In genomic region chr8:95506245-95506644, GRCm38 (mm10) we compare ENCODE assay signal across 23 mouse cellular contexts. TPM values are rescaled to one million over a fixed set of nuclear protein-coding genes. Genes with fewer than 3 reads are reported as not detected.
A peak's percentile ranks its signal among the peaks of the same experiment; 100 is the strongest.
DNase-seq lines count a peak whose midpoint lies in the region; ATAC-seq and TF ChIP-seq lines count a peak whose summit lies in the region.
"Had no signal": no experiment of that assay in that cellular context is flagged by ENCODE, and none has a peak within 500 bp of the region (broad histone marks: within the 10 kb centered on the region; RNA-seq: fewer than 3 reads in every experiment).

No protein-coding gene starts in this region.

- peak; percentile 35 for TF ChIP-seq CTCF in left cerebral cortex, adult 2 months (IDR thresholded peaks at IDR 0.05)
- peak; percentile 65; the same call in 1 of the 2 replicates for TF ChIP-seq CTCF in testis, adult 2 months (IDR thresholded peaks at IDR 0.05; ENCODE audit: control insufficient read depth, insufficient read depth, insufficient replicate concordance, low read depth, low read length)
- peak; percentile 37 for TF ChIP-seq CTCF in stomach, postnatal 0 days (IDR thresholded peaks at IDR 0.05; ENCODE audit: low read depth)

- intact Hi-C loops in left cerebral cortex, adult 2 months (cut with DNase I): no loop called here
- intact Hi-C loops in left cerebral cortex, postnatal 36 days (cut with DNase I): loop anchor here (10.0 kb wide), 1 partner anchor 79 kb away; no protein-coding TSS in a partner anchor

- no peak for TF ChIP-seq POLR2A in testis, adult 2 months (IDR thresholded peaks at IDR 0.05; ENCODE audit: control insufficient read depth, low read depth, low read length)

- H3K4me3 ChIP-seq in left cerebral cortex, adult 2 months: no peak overlapping the region
- H3K4me3 ChIP-seq in testis, adult 2 months (ENCODE audit: control insufficient read depth, low read depth, low read length): no peak overlapping the region
- no peak overlapping the region for H3K4me3 ChIP-seq in stomach, postnatal 0 days (ENCODE audit: low read depth, low read length)
- H3K4me3 ChIP-seq: embryonic facial prominence, embryonic 12.5 days; erythroblast, embryonic 14.5 days had no signal

- no peak for ATAC-seq in stomach, postnatal 0 days (ENCODE audit: low FRiP score, low TSS enrichment)
- ATAC-seq: activated CD4-positive, CD25-positive, alpha-beta regulatory T cell, adult 4 months; forebrain, embryonic 14.5 days; hindbrain, embryonic 16.5 days had no signal

- no peak overlapping the region for H3K4me2 ChIP-seq in stomach, postnatal 0 days (replicated peaks; ENCODE audit: low read depth)
- H3K4me2 ChIP-seq: embryonic facial prominence, embryonic 12.5 days had no signal

- 64% methylated on average over 5 of the region's 5 CpGs for WGBS in stomach, postnatal 0 days

- no peak overlapping the region for H3K9ac ChIP-seq in stomach, postnatal 0 days (ENCODE audit: low read length)
- H3K9ac ChIP-seq: embryonic facial prominence, embryonic 12.5 days had no signal

- no peak for DNase-seq in left cerebral cortex, adult 2 months (ENCODE audit: extremely low spot score in 1 of 2, low spot score in 2 of 2)
- no peak for DNase-seq in left cerebral cortex, postnatal 36 days (ENCODE audit: low spot score in 2 of 2)
- DNase-seq in testis, postnatal 14 days (ENCODE audit: low spot score): no peak
- peak; percentile 79 for DNase-seq in R1 (ENCODE audit: low read depth, low spot score)
- no peak for DNase-seq in stomach, postnatal 0 days (ENCODE audit: low spot score)
- no peak for DNase-seq in adrenal gland, postnatal 4 days (ENCODE audit: low spot score in 2 of 2)
- no peak for DNase-seq in right cerebral cortex, adult 18-20 months
- DNase-seq: cerebellum, adult 9-11 months; gastrocnemius, postnatal 36 days; kidney, adult 18-20 months; kidney, postnatal 14 days; lung, postnatal 14 days; thymus, postnatal 4 days had no signal

- H3K27ac ChIP-seq in left cerebral cortex, adult 2 months: peak overlapping the region; percentile 68; the same call in 1 of the 2 replicates
- H3K27ac ChIP-seq in testis, adult 2 months (ENCODE audit: control insufficient read depth, insufficient read depth, low read depth, low read length): no peak overlapping the region
- H3K27ac ChIP-seq in stomach, postnatal 0 days (replicated peaks): no peak overlapping the region
- H3K27ac ChIP-seq: embryonic facial prominence, embryonic 12.5 days had no signal

- no peak for TF ChIP-seq EP300 in stomach, postnatal 0 days (optimal IDR thresholded peaks at IDR 0.05)

- no peaks in the 10 kb centered on the region for H3K9me3 ChIP-seq in stomach, postnatal 0 days (ENCODE audit: control insufficient read depth, low read length)
- H3K9me3 ChIP-seq: embryonic facial prominence, embryonic 12.5 days had no signal

- H3K4me1 ChIP-seq in testis, adult 2 months (ENCODE audit: control insufficient read depth, insufficient read depth, low read length): peaks cover 3% of the 10 kb centered on the region; the same call in 1 of the 2 replicates
- no peaks in the 10 kb centered on the region for H3K4me1 ChIP-seq in stomach, postnatal 0 days (replicated peaks; ENCODE audit: control insufficient read depth, insufficient read depth)
- H3K4me1 ChIP-seq: embryonic facial prominence, embryonic 12.5 days had no signal

- no peaks in the 10 kb centered on the region for H3K27me3 ChIP-seq in testis, adult 2 months (ENCODE audit: control insufficient read depth, insufficient read depth, low read length)
- H3K27me3 ChIP-seq in stomach, postnatal 0 days (ENCODE audit: control insufficient read depth, insufficient read depth, low read length): no peaks in the 10 kb centered on the region
- H3K27me3 ChIP-seq: embryonic facial prominence, embryonic 12.5 days had no signal

- H3K36me3 ChIP-seq in testis, adult 2 months (ENCODE audit: control insufficient read depth, insufficient read depth, low read length): no peaks in the 10 kb centered on the region
- H3K36me3 ChIP-seq in stomach, postnatal 0 days (ENCODE audit: control insufficient read depth, insufficient read depth, low read length): no peaks in the 10 kb centered on the region
- H3K36me3 ChIP-seq: embryonic facial prominence, embryonic 12.5 days had no signal

RNA-seq across cellular contexts. Expression of gene Csnk2a2, which starts 16.4 kb away (rescaled TPM):
- total RNA-seq in left cerebral cortex, adult 2 months (2021): 10 to 100 TPM; 71.6 to 86.2 TPM
- total RNA-seq in left cerebral cortex, postnatal 36 days (2021): 10 to 100 TPM; 77.7 to 90.3 TPM
- polyA plus RNA-seq in testis, adult 2 months (2012; rRNA removed): 107 and 125 TPM in 2 replicates
- polyA plus RNA-seq in stomach, postnatal 0 days (2015; fragmentation: Nextera tagmentation; extraction: Ambion mirVana): 7.3 and 7.9 TPM in 2 replicates
- 10 to 100 TPM; 84.9 to 89.1 TPM for total RNA-seq in adrenal gland, postnatal 4 days (2021)

RNA-seq across cellular contexts. Expression of gene Ccdc113, which starts 27.6 kb away (rescaled TPM):
- 1 to 10 TPM; 3.3 to 3.4 TPM for total RNA-seq in left cerebral cortex, adult 2 months (2021)
- 1 to 10 TPM; 1.3 to 3.0 TPM for total RNA-seq in left cerebral cortex, postnatal 36 days (2021)
- 82.2 and 87.4 TPM in 2 replicates for polyA plus RNA-seq in testis, adult 2 months (2012; rRNA removed)
- polyA plus RNA-seq in stomach, postnatal 0 days (2015; fragmentation: Nextera tagmentation; extraction: Ambion mirVana): 0.42 and 0.62 TPM in 2 replicates
- 1 to 10 TPM; 1.4 to 2.4 TPM for total RNA-seq in adrenal gland, postnatal 4 days (2021)
- total RNA-seq: gastrocnemius, postnatal 36 days; hematopoietic stem cell, adult 5-6 weeks had no signal
- polyA plus RNA-seq: activated CD4-positive, CD25-positive, alpha-beta regulatory T cell, adult 4 months; erythroblast, embryonic 14.5 days; limb, embryonic 11.5 days; liver, embryonic 16.5 days; small intestine, adult 2 months had no signal
